Mouse (Mus musculus): ENCODE measurements around the gene Smim14. TPM values are rescaled to one million over a fixed set of nuclear protein-coding genes. Genes with fewer than 3 reads are reported as not detected.
A peak's percentile ranks its signal among the peaks of the same experiment; 100 is the strongest.

The Smim14 gene
- polyA plus RNA-seq, 1 experiment from 2014 or later, result 45.5 TPM

DNA sequence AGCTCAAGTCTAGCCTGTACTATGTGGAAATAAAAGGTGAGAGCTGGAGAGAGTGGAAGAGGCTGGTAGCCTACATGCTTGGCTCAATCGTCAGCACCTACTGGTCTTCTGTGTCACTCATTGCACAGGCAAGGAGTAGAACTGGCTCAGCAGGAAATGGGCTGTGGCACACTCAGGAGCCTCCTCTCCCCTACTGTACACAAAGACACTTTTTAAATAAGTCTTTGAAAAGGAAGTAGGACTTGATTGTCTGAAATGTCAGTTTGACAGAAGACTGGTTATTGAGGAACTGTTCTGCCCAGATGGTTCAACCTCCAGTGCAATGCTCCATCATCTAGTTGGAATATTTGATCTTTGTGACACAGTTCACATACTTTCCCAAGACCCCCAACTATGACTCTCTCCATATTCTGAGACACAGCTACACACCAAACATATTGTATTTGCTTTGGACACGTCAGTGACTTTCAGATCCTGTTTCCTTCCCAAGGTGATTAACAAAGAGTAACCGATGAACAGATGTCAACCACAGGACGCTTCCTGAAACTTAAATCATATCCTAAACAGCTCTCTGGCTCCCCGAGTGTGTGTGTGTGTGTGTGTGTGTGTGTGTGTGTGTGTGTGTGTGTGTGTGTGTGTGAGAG, 22.2 kb downstream of the Smim14 start:
- Histone ChIP-seq H3K9ac (no peak overlapping the region), H3K4me2 (no peak overlapping the region), H3K4me1 (no peaks in the 10 kb centered on the region), H3K36me3 (no peaks in the 10 kb centered on the region), H3K4me3 (no peak overlapping the region), H3K27ac (no peak overlapping the region), H3K9me3 (replicated peaks) (no peaks in the 10 kb centered on the region), H3K27me3 (replicated peaks) (no peaks in the 10 kb centered on the region)
- 17% methylated on average over 5 of the region's 5 CpGs for WGBS (ENCODE audit: insufficient replicate concordance)
- ATAC-seq, result no peak

- Histone ChIP-seq H3K9ac (no peak overlapping the region), H3K9me3 (replicated peaks) (no peaks in the 10 kb centered on the region), H3K36me3 (no peaks in the 10 kb centered on the region), H3K4me2 (no peak overlapping the region), H3K4me3 (no peak overlapping the region), H3K27me3 (replicated peaks) (no peaks in the 10 kb centered on the region), H3K4me1 (no peaks in the 10 kb centered on the region), H3K27ac (no peak overlapping the region)
- 63% methylated on average over 3 of the region's 3 CpGs for WGBS (ENCODE audit: insufficient replicate concordance)
- no peak for ATAC-seq
Measured at GRCm38 (mm10) chr5:65513506-65513905, 23.5 kb downstream of the Smim14 start.

DNA sequence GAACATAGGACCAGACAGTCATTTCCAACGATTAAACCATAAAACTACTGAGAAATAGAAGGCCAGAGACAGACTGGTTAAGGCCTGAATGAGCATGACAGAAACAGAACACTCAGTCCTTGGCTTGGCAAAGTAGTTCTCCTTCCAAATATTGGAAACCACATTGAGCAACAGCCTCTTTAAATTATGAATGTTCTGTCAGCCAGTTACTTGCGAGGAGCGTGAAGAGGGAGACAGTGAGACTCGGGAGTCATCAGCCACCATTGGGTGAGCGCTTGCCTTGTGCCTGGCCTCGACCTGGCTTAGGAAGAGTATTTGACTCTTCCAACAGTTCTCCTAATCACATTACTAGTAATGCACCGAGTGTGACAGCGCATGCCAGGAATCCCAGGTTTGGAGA, 28.6 kb downstream of the Smim14 start:
- Histone ChIP-seq H3K27ac (no peak overlapping the region), H3K4me2 (no peak overlapping the region), H3K36me3 (no peaks in the 10 kb centered on the region), H3K4me3 (no peak overlapping the region), H3K27me3 (replicated peaks) (peaks cover 9% of the 10 kb centered on the region; the same call in 1 of the 2 replicates), H3K9ac (no peak overlapping the region), H3K4me1 (0 out of 2 replicates have a peak, but pooled peaks cover 2% of the 10 kb centered on the region), H3K9me3 (replicated peaks) (no peaks in the 10 kb centered on the region)
- ATAC-seq, result no peak
- WGBS (ENCODE audit: insufficient replicate concordance), result 70% methylated on average over 8 of the region's 8 CpGs

- Histone ChIP-seq H3K27ac (no peak overlapping the region), H3K36me3 (no peaks in the 10 kb centered on the region), H3K4me1 (0 out of 2 replicates have a peak, but pooled peaks cover 2% of the 10 kb centered on the region), H3K4me2 (peak overlapping the region; percentile 40), H3K27me3 (replicated peaks) (peaks cover 9% of the 10 kb centered on the region; the same call in 1 of the 2 replicates), H3K4me3 (no peak overlapping the region), H3K9ac (no peak overlapping the region), H3K9me3 (replicated peaks) (no peaks in the 10 kb centered on the region)
- 14% methylated on average over 8 of the region's 8 CpGs for WGBS (ENCODE audit: insufficient replicate concordance)
- 0 out of 2 replicates have a peak, but pooled peaks have one; percentile 44 for ATAC-seq
Measured at GRCm38 (mm10) chr5:65505786-65506185, 31.2 kb downstream of the Smim14 start.

GRCm38 (mm10) chr5:65501407-65501806, 35.6 kb downstream of the Smim14 start:
- no peaks in the 10 kb centered on the region for H3K36me3 ChIP-seq
- H3K9me3 ChIP-seq (replicated peaks), result no peaks in the 10 kb centered on the region
- no peak for ATAC-seq
- 74% methylated on average over 9 of the region's 9 CpGs for WGBS (ENCODE audit: insufficient replicate concordance)
- no peak overlapping the region for H3K4me2 ChIP-seq
- H3K4me1 ChIP-seq, result 0 out of 2 replicates have a peak, but pooled peaks cover 2% of the 10 kb centered on the region
- no peak overlapping the region for H3K4me3 ChIP-seq
- H3K27ac ChIP-seq, result no peak overlapping the region
- peaks cover 9% of the 10 kb centered on the region; the same call in 1 of the 2 replicates for H3K27me3 ChIP-seq (replicated peaks)
- H3K9ac ChIP-seq, result no peak overlapping the region

DNA sequence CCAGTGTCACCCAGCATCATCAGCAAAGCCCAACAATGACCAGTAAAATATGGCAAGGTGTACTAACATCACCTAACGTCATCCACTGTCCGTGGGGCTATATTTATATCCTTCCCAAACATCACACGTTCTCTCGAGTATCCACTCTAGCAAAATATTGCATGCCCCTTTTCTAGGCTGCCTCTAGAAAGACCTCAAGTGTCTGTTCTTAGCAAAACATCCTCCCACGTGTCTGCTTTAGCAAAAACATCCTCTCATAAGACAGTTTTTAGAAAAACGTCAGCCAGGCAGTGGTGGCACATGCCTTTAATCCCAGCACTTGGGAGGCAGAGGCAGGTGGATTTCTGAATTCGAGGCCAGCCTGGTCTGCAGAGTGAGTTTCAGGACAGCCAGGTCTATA, 36.8 kb downstream of the Smim14 start:
- no peak overlapping the region for H3K4me2 ChIP-seq
- 65% methylated on average over 7 of the region's 7 CpGs for WGBS (ENCODE audit: insufficient replicate concordance)
- no peak overlapping the region for H3K4me3 ChIP-seq
- H3K4me1 ChIP-seq, result no peaks in the 10 kb centered on the region
- H3K36me3 ChIP-seq, result no peaks in the 10 kb centered on the region
- H3K27me3 ChIP-seq (replicated peaks), result peaks cover 9% of the 10 kb centered on the region; the same call in 1 of the 2 replicates
- no peaks in the 10 kb centered on the region for H3K9me3 ChIP-seq (replicated peaks)
- ATAC-seq, result no peak
- H3K9ac ChIP-seq, result no peak overlapping the region
- no peak overlapping the region for H3K27ac ChIP-seq

DNA sequence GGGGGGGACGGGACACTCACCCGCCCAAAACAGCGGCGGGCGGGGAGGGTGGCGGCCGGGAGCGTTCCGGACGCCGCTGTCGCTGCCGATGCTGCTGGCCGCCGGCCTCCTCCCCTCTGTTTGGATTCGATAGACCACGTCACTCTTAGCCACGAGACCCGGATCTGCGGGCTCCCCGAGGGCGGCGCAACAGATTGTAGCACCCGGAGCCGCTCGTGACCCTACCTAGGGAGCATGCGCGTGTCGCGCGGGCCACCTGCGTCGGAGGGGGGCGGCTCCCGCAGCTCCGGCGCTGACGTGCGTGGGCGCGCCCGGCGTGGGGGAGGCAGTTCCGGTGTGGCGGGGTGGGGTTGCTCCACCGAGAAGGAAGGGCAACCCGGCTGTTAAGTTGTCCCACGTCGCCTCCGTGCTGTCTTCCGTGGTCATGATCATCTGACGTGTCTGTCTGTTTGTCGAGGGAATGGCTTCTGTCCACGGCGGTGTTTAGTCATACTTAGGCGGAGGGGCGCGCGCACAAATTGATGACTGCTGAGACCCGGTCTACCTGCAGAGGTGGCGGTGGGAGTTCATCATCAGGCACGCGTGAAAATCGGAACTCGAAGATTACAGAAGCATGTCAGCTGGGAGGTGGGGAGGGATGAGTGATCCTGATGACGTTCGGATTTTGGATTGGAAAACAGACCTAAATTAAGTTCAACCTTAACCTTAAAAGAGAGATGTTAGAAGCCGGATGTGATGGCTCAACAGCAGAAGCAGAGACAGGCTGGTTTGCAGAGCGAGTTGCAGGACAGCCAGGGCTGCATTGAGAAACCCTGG, 44.1 kb downstream of the Smim14 start, which contains the start of gene Gm43552:
Gene Gm43552, minus strand, starts transcription at position 118 of the 816 bp plus-strand sequence.
- 1% methylated on average over 68 of the region's 69 CpGs for WGBS (ENCODE audit: insufficient replicate concordance)
- Histone ChIP-seq H3K27ac (peak within 1 kb of the TSS; percentile 82), H3K4me2 (peak within 1 kb of the TSS; percentile 82), H3K9me3 (replicated peaks) (no peaks in the 10 kb centered on the region), H3K9ac (peak within 1 kb of the TSS; percentile 80), H3K36me3 (no peaks in the 10 kb centered on the region), H3K4me1 (peaks cover 18% of the 10 kb centered on the region), H3K27me3 (replicated peaks) (peaks cover 24% of the 10 kb centered on the region; the same call in 1 of the 2 replicates), H3K4me3 (peak within 1 kb of the TSS; percentile 83)
- peak; percentile 94 for ATAC-seq

DNA sequence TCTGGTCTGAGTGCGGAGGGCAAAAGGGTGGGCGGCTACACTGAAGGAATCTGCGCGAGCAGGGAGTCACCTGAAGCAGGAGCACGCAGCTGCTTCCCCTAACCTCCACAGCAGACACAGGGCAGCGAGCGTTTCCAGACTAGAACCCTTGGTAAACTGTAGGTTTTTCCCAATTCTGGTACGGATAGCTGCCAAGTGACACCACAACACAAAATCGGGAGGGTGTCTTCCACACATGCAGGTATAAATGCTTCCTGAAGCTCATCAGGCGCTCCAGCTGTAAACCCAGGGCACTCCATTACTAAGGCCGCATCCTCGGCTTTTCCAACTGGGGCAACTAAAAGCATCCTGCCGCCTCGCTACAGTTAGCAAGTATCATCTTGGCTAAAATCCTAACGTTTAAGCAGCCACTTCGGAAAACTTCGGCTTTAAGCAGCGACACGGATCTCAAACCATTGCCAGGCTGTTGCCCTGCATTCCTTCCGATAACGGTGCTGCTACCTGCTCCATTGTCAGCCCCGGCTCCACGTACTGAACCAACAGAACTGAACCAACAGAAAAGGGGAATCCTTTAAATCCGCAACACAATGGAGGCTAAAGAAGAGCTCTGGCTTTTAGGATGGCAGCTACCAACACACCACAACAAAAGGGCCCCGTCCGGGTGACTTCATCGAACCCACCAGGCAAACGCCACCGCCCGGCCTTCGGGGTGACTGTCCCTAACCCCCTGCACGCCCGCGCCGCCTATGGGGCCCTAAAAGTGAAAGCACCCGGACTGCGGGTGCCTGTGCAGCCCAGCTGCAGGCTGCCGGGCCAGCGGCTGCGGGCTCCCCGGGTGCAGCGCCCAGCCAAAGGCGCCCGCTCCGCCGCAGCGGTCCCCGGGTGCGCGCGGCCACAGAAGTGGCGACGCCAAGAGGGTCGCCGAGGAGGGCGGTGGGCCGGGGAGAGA, 44.9 kb downstream of the Smim14 start:
- ATAC-seq, result peak; percentile 82
- peaks cover 24% of the 10 kb centered on the region; the same call in 1 of the 2 replicates for H3K27me3 ChIP-seq (replicated peaks)
- peak overlapping the region; percentile 82 for H3K4me2 ChIP-seq
- H3K4me1 ChIP-seq, result peaks cover 21% of the 10 kb centered on the region
- H3K27ac ChIP-seq, result peak overlapping the region; percentile 82
- no peaks in the 10 kb centered on the region for H3K9me3 ChIP-seq (replicated peaks)
- 1% methylated on average over 53 of the region's 57 CpGs for WGBS (ENCODE audit: insufficient replicate concordance)
- peak overlapping the region; percentile 80 for H3K9ac ChIP-seq
- no peaks in the 10 kb centered on the region for H3K36me3 ChIP-seq
- peak overlapping the region; percentile 83 for H3K4me3 ChIP-seq

- ATAC-seq, result no peak
- H3K9ac ChIP-seq, result no peak overlapping the region
- H3K4me2 ChIP-seq, result no peak overlapping the region
- H3K27ac ChIP-seq, result no peak overlapping the region
- H3K9me3 ChIP-seq (replicated peaks), result no peaks in the 10 kb centered on the region
- no peaks in the 10 kb centered on the region for H3K36me3 ChIP-seq
- no peak overlapping the region for H3K4me3 ChIP-seq
- peaks cover 26% of the 10 kb centered on the region for H3K4me1 ChIP-seq
- peaks cover 24% of the 10 kb centered on the region; the same call in 1 of the 2 replicates for H3K27me3 ChIP-seq (replicated peaks)
- 62% methylated on average over 4 of the region's 4 CpGs for WGBS (ENCODE audit: insufficient replicate concordance)
Measured at GRCm38 (mm10) chr5:65489830-65490229, 47.2 kb downstream of the Smim14 start.

DNA sequence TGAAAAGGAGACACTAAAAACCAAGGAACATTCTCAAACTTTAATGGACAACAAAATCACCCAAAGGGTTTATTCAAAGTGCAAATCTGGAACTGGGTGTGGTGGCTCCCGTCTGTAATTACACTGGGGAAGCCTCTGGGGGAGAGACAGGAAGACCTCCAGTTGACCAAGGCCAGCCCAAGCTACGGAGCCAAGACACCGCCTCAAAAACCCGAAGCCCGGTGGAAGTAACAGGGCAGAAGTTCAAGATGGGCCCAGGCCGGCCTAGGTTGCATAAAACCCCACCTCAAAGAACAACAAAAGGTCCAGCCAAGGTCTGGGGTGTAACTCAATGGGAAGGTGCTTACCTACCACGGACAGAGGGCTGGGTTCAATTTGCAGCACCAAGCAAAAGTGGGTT, 48.3 kb downstream of the Smim14 start:
- H3K9me3 ChIP-seq (replicated peaks), result no peaks in the 10 kb centered on the region
- H3K27ac ChIP-seq, result no peak overlapping the region
- WGBS (ENCODE audit: insufficient replicate concordance), result 66% methylated on average over 7 of the region's 7 CpGs
- no peak overlapping the region for H3K9ac ChIP-seq
- no peak overlapping the region for H3K4me3 ChIP-seq
- ATAC-seq, result no peak
- H3K4me1 ChIP-seq, result peaks cover 31% of the 10 kb centered on the region
- no peaks in the 10 kb centered on the region for H3K36me3 ChIP-seq
- H3K27me3 ChIP-seq (replicated peaks), result peaks cover 24% of the 10 kb centered on the region; the same call in 1 of the 2 replicates
- H3K4me2 ChIP-seq, result no peak overlapping the region

- Histone ChIP-seq H3K9ac (no peak overlapping the region), H3K4me3 (no peak overlapping the region), H3K27ac (no peak overlapping the region), H3K4me1 (peaks cover 26% of the 10 kb centered on the region), H3K36me3 (no peaks in the 10 kb centered on the region), H3K9me3 (replicated peaks) (no peaks in the 10 kb centered on the region), H3K27me3 (replicated peaks) (peaks cover 24% of the 10 kb centered on the region; the same call in 1 of the 2 replicates), H3K4me2 (no peak overlapping the region)
- WGBS (ENCODE audit: insufficient replicate concordance), result 75% methylated on average over 10 of the region's 10 CpGs
- ATAC-seq, result no peak
Measured at GRCm38 (mm10) chr5:65487381-65487780, 49.6 kb downstream of the Smim14 start.
